Mouse (Mus musculus): ENCODE data around the gene Spsb3. TPM values are rescaled to one million over a fixed set of nuclear protein-coding genes. Genes with fewer than 3 reads are reported as not detected.

Gene Spsb3
- polyA plus RNA-seq, 1 experiment from 2014 or later, result 94.1 TPM

GRCm38 (mm10) chr17:24902671-24903474, 16.4 kb downstream of the Spsb3 start:
- Histone ChIP-seq H3K9me3 (no peaks in the 10 kb centered on the region), H3K4me3 (no peak overlapping the region), H3K9ac (no peak overlapping the region), H3K36me3 (replicated peaks) (peaks cover 94% of the 10 kb centered on the region), H3K27ac (no peak overlapping the region), H3K4me1 (peaks cover 7% of the 10 kb centered on the region), H3K4me2 (no peak overlapping the region), H3K27me3 (replicated peaks) (no peaks in the 10 kb centered on the region)
- no peak for ATAC-seq (replicated peaks)
- WGBS, result 71% methylated on average over 9 of the region's 9 CpGs

GRCm38 (mm10) chr17:24903767-24904166, 17.3 kb downstream of the Spsb3 start:
- 95% methylated on average over 9 of the region's 9 CpGs for WGBS

GRCm38 (mm10) chr17:24907591-24907990, 21.1 kb downstream of the Spsb3 start:
- Histone ChIP-seq H3K4me1 (no peaks in the 10 kb centered on the region), H3K36me3 (replicated peaks) (peaks cover 89% of the 10 kb centered on the region), H3K9me3 (no peaks in the 10 kb centered on the region), H3K27me3 (replicated peaks) (no peaks in the 10 kb centered on the region), H3K27ac (no peak overlapping the region), H3K4me2 (no peak overlapping the region), H3K9ac (no peak overlapping the region), H3K4me3 (no peak overlapping the region)
- ATAC-seq (replicated peaks), result no peak
- 97% methylated on average over 2 of the region's 2 CpGs for WGBS

More at GRCm38 (mm10) chr17:24903767-24904166, 17.3 kb downstream of the Spsb3 start:
- no peak overlapping the region for H3K4me3 ChIP-seq
- peaks cover 94% of the 10 kb centered on the region for H3K36me3 ChIP-seq (replicated peaks)
- no peak overlapping the region for H3K27ac ChIP-seq
- no peak overlapping the region for H3K9ac ChIP-seq
- no peaks in the 10 kb centered on the region for H3K27me3 ChIP-seq (replicated peaks)
- ATAC-seq (replicated peaks), result no peak
- H3K9me3 ChIP-seq, result no peaks in the 10 kb centered on the region
- H3K4me1 ChIP-seq, result no peaks in the 10 kb centered on the region
- H3K4me2 ChIP-seq, result no peak overlapping the region

GRCm38 (mm10) chr17:24913984-24914383, 27.5 kb downstream of the Spsb3 start:
- Histone ChIP-seq H3K9me3 (no peaks in the 10 kb centered on the region), H3K9ac (no peak overlapping the region), H3K36me3 (replicated peaks) (peaks cover 88% of the 10 kb centered on the region), H3K4me1 (no peaks in the 10 kb centered on the region), H3K4me2 (no peak overlapping the region), H3K4me3 (no peak overlapping the region), H3K27ac (no peak overlapping the region), H3K27me3 (replicated peaks) (no peaks in the 10 kb centered on the region)
- ATAC-seq (replicated peaks), result no peak

- no peaks in the 10 kb centered on the region for H3K4me1 ChIP-seq
- H3K27ac ChIP-seq, result no peak overlapping the region
- H3K4me3 ChIP-seq, result no peak overlapping the region
- 89% methylated on average over 1 of the region's 1 CpGs for WGBS
- ATAC-seq (replicated peaks), result no peak
- H3K9ac ChIP-seq, result no peak overlapping the region
- H3K4me2 ChIP-seq, result no peak overlapping the region
- no peaks in the 10 kb centered on the region for H3K27me3 ChIP-seq (replicated peaks)
- H3K36me3 ChIP-seq (replicated peaks), result peaks cover 72% of the 10 kb centered on the region
- no peaks in the 10 kb centered on the region for H3K9me3 ChIP-seq
Observed at GRCm38 (mm10) chr17:24923246-24923645, 36.8 kb downstream of the Spsb3 start.

- H3K27me3 ChIP-seq (replicated peaks), result no peaks in the 10 kb centered on the region
- no peak overlapping the region for H3K9ac ChIP-seq
- no peak overlapping the region for H3K4me2 ChIP-seq
- WGBS, result 93% methylated on average over 1 of the region's 1 CpGs
- H3K27ac ChIP-seq, result no peak overlapping the region
- peaks cover 22% of the 10 kb centered on the region for H3K4me1 ChIP-seq
- peaks cover 20% of the 10 kb centered on the region for H3K36me3 ChIP-seq (replicated peaks)
- no peak for ATAC-seq (replicated peaks)
- no peaks in the 10 kb centered on the region for H3K9me3 ChIP-seq
- H3K4me3 ChIP-seq, result no peak overlapping the region
Observed at GRCm38 (mm10) chr17:24929506-24929905, 43.1 kb downstream of the Spsb3 start.

GRCm38 (mm10) chr17:24932431-24932830, 46.0 kb downstream of the Spsb3 start:
- Histone ChIP-seq H3K27ac (no peak overlapping the region), H3K9ac (no peak overlapping the region), H3K9me3 (no peaks in the 10 kb centered on the region), H3K4me1 (peaks cover 42% of the 10 kb centered on the region), H3K36me3 (replicated peaks) (peaks cover 4% of the 10 kb centered on the region; the same call in 1 of the 2 replicates), H3K27me3 (replicated peaks) (no peaks in the 10 kb centered on the region), H3K4me3 (no peak overlapping the region), H3K4me2 (no peak overlapping the region)
- ATAC-seq (replicated peaks), result no peak
- 96% methylated on average over 4 of the region's 4 CpGs for WGBS

- no peaks in the 10 kb centered on the region for H3K9me3 ChIP-seq
- peaks cover 42% of the 10 kb centered on the region for H3K4me1 ChIP-seq
- no peak overlapping the region for H3K9ac ChIP-seq
- no peak overlapping the region for H3K4me2 ChIP-seq
- 0 out of 2 replicates have a peak, but pooled peaks cover 4% of the 10 kb centered on the region for H3K36me3 ChIP-seq (replicated peaks)
- no peak for ATAC-seq (replicated peaks)
- H3K27ac ChIP-seq, result no peak overlapping the region
- no peaks in the 10 kb centered on the region for H3K27me3 ChIP-seq (replicated peaks)
- 80% methylated on average over 4 of the region's 4 CpGs for WGBS
- H3K4me3 ChIP-seq, result no peak overlapping the region
Observed at GRCm38 (mm10) chr17:24933163-24933562, 46.7 kb downstream of the Spsb3 start.

GRCm38 (mm10) chr17:24934926-24935325, 48.5 kb downstream of the Spsb3 start:
- Histone ChIP-seq H3K27me3 (replicated peaks) (no peaks in the 10 kb centered on the region), H3K4me3 (peak overlapping the region; percentile 77; the same call in 1 of the 2 replicates), H3K27ac (no peak overlapping the region), H3K4me1 (peaks cover 37% of the 10 kb centered on the region), H3K9me3 (no peaks in the 10 kb centered on the region), H3K36me3 (replicated peaks) (no peaks in the 10 kb centered on the region), H3K9ac (peak overlapping the region; percentile 93), H3K4me2 (peak overlapping the region; percentile 72)
- ATAC-seq (replicated peaks), result no peak
- 93% methylated on average over 4 of the region's 4 CpGs for WGBS

GRCm38 (mm10) chr17:24935666-24936065, 49.2 kb downstream of the Spsb3 start:
- Histone ChIP-seq H3K36me3 (replicated peaks) (no peaks in the 10 kb centered on the region), H3K4me2 (peak overlapping the region; percentile 72), H3K4me1 (peaks cover 37% of the 10 kb centered on the region), H3K4me3 (peak overlapping the region; percentile 77), H3K27ac (no peak overlapping the region), H3K27me3 (replicated peaks) (no peaks in the 10 kb centered on the region), H3K9me3 (no peaks in the 10 kb centered on the region), H3K9ac (peak overlapping the region; percentile 93)
- ATAC-seq (replicated peaks), result no peak

- Histone ChIP-seq H3K9me3 (no peaks in the 10 kb centered on the region), H3K36me3 (replicated peaks) (no peaks in the 10 kb centered on the region), H3K4me3 (peak within 1 kb of the TSS; percentile 77), H3K4me1 (peaks cover 37% of the 10 kb centered on the region), H3K4me2 (peak within 1 kb of the TSS; percentile 72), H3K27me3 (replicated peaks) (no peaks in the 10 kb centered on the region), H3K27ac (peak within 1 kb of the TSS; percentile 89), H3K9ac (peak within 1 kb of the TSS; percentile 93)
- peak; percentile 99 for ATAC-seq (replicated peaks)
- under 1% methylated on average over 78 of the region's 78 CpGs for WGBS
Observed at GRCm38 (mm10) chr17:24936259-24937237, 50.1 kb downstream of the Spsb3 start, which contains the start of gene Mapk8ip3. Mapk8ip3 (minus strand) TSS chr17:24936977.

GRCm38 (mm10) chr17:24937266-24937665, 50.8 kb downstream of the Spsb3 start:
- Histone ChIP-seq H3K27me3 (replicated peaks) (no peaks in the 10 kb centered on the region), H3K9ac (peak overlapping the region; percentile 93), H3K27ac (peak overlapping the region; percentile 89), H3K9me3 (no peaks in the 10 kb centered on the region), H3K4me1 (peaks cover 37% of the 10 kb centered on the region), H3K4me3 (peak overlapping the region; percentile 77), H3K4me2 (peak overlapping the region; percentile 72), H3K36me3 (replicated peaks) (no peaks in the 10 kb centered on the region)
- WGBS, result 47% methylated on average over 6 of the region's 6 CpGs
- no peak for ATAC-seq (replicated peaks)
